Mouse (Mus musculus): ENCODE results near the gene Cep63. TPM values are rescaled to one million over a fixed set of nuclear protein-coding genes. Genes with fewer than 3 reads are reported as not detected.
A peak's percentile ranks its signal among the peaks of the same experiment; 100 is the strongest.

Cep63 gene
- total RNA-seq, 2 experiments from 2014 or later: 34.8 to 46.1 TPM

GRCm38 (mm10) chr9:102581921-102582469 is 44.3 kb downstream of the Cep63 start:
- no peak for DNase-seq (ENCODE audit: low spot score in 2 of 2)

GRCm38 (mm10) chr9:102577480-102577879 is 48.9 kb downstream of the Cep63 start:
- no peak for DNase-seq (ENCODE audit: low spot score in 2 of 2)

DNA sequence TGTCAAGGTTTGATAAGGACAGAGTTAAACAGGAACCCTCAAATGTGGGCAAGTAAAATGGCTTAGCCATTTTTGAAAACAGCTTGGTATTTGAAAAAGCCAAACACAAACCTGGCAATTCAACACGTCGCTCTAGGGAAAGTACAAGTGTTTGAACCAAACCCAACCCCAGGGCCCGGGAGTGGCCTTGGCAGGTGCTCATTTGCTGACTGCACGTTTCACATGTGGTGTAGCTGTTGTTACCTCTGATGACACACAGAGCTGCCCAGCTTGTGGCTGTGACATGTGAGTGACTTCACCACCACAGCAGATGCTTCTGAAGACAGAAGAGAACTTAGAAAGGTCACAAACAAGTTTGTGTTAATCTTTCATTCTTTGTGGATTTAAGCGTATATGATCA is 53.4 kb downstream of the Cep63 start:
- no peak for DNase-seq (ENCODE audit: low spot score in 2 of 2)

GRCm38 (mm10) chr9:102558463-102558862 is 67.9 kb downstream of the Cep63 start:
- DNase-seq (ENCODE audit: low spot score in 2 of 2): no peak

DNA sequence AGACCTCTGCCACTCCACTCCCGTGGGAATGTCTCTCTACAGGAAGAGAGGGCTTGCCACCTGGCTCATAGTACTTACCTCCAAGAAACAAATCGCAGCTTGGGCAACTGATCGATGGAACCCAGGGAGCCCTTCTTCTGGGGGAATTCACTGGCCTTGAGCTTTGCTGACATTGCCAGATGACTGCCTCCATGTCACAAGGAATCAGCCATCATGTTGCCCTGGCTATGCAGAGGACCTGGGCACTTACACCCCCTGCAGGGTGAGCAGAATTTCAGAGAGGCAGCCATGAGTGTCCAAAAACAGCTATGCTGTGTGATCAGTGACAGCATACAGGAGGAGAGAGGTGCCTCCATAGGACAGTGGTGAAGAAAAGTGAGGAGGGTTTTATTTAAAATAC is 72.6 kb downstream of the Cep63 start:
- no peak for DNase-seq (ENCODE audit: low spot score in 2 of 2)

DNA sequence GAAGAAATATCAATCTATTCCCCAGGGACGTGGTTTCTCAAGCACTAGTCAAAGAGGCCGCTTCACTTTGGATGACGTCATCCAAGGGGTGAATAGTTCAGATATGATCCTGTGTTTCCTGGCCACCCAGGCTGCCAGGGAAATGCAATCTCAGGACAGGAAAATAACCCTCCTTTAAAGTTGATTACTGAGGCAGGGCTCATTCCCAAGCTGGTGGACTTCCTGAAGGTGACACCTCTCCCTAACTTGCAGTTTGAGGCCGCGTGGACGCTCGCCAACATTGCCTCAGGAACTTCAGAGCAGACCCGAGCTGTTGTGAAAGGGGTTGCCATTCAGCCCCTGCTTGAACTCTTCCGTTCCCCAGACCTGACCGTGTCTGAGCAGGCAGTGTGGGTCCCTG is 74.6 kb downstream of the Cep63 start:
- no peak for DNase-seq (ENCODE audit: low spot score in 2 of 2)

DNA sequence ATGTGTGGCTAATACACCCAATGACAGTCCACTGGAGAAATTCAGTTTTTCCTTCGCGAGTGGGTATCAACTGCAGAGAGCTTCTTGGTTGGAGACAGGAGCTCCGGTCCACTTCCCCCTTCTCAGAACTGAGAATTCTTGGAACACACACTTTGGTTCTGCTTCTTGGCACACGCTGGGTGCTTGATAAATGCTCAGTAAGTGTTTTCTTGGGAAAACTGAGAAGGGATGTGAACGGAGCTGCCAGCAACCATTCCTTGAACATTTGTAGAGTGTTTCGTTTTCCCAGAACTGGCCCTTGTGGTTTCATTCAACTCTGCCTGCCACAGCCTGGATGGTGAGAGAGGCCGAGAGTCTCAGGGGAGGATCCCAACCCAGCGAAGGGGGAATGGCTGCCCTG is 77.1 kb downstream of the Cep63 start:
- DNase-seq (ENCODE audit: low spot score in 2 of 2): no peak

- no peak for DNase-seq (ENCODE audit: low spot score in 2 of 2)
Measured at GRCm38 (mm10) chr9:102547028-102547354, 79.3 kb downstream of the Cep63 start.

DNA sequence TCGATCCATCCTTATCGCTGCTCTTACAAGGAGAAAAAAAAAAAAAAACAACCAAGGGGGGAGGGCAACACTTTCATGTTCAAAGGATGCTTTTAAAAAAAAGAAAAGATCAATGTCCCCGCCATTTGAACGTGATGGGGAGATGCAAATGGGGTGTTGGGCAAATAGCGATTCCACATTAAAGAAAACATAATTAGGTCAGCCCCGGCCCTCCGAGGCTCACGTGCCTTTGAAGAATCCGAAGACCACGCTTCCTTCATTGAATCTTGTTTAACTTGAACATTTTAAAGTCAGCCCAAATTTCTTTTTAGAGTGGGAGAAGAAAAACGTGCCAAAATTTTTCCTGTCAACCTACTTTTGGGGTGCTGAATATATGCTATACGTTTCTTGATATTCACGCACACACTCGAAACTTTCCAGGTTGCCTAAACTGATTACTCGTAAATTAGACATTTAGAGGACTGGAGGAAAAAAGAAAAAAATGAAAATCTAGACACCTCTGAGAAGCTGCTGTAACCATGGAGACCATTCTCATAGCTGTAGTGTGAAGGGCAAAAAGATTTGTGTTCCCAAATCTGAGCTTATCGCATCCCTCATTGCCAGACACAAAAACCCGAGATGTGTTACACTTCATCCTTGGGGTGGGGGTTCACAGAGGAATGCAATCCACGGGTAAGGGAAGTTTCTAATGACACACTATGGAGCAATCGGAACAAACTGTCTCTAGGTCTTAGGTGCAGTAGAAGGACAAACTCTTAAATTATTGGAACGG is 79.9 kb downstream of the Cep63 start:
- DNase-seq (ENCODE audit: low spot score in 2 of 2): no peak

DNA sequence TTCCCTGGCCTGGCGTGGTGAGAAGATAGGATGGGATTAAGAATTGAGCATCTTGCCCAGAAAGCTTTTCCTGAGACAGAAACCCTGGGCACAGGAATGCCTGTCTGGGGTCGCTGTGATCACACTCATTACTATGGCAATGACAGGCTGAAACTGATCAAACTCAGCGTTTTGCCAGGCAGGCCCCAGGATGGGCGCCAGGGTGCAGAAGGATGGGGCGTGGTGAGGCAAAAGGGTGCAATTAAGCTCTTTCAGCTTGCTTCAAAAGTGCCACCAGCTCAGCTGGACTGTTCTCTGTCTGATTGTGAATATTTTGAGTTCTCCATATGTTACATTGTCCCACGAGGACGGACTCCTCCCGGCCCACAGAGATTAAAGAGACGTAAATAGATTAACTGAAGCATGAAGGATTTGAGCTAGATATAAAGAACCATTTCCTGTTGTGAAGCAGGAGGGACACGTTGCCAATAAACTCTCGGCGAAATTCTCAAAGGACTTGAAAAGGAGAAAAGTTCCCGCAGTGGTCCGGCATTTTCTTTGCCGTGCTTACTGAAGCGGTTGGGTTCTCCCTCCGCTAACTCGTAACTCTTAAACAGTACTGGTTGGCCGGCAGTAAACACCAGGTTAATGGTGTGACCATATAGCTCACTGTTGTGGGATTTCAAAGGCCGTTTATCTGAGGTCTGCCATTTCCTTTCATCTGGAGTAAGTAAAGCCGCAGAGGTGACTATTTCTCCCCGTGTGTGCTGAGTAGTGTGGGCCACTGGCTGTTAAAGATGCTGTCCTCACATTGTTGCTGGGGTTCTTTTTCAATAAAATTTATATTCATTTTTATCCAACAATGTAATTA is 80.7 kb downstream of the Cep63 start:
- no peak for DNase-seq (ENCODE audit: low spot score in 2 of 2)

GRCm38 (mm10) chr9:102544773-102545366 is 81.5 kb downstream of the Cep63 start:
- DNase-seq (ENCODE audit: low spot score in 2 of 2): peak; percentile 86

- DNase-seq (ENCODE audit: low spot score in 2 of 2): no peak
Measured at GRCm38 (mm10) chr9:102544116-102544772, 82.1 kb downstream of the Cep63 start.

GRCm38 (mm10) chr9:102543761-102544115 is 82.6 kb downstream of the Cep63 start:
- no peak for DNase-seq (ENCODE audit: low spot score in 2 of 2)

DNA sequence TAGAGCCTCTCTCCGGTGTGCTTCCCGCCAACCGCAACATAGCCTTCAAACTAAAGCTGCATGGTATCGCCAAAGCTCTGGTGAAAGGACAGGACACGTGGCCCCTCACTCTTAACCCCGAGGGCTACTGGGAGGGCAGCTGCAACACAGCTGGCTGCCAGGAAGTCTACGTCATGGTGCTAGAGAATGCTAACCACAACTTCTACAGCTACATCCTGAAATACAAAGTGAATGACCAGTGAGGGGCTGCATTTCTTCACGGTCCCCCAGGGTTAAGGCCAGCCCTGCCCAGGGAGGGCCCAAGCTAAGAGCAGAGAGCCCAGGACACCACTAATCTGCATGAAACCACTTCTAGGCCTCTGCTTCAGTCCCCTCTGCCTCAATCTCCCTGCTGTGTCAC is 83.8 kb downstream of the Cep63 start:
- no peak for DNase-seq (ENCODE audit: low spot score in 2 of 2)

GRCm38 (mm10) chr9:102541666-102542065 is 84.7 kb downstream of the Cep63 start:
- DNase-seq (ENCODE audit: low spot score in 2 of 2): no peak

GRCm38 (mm10) chr9:102539699-102540098 is 86.6 kb downstream of the Cep63 start:
- DNase-seq (ENCODE audit: low spot score in 2 of 2): no peak

DNA sequence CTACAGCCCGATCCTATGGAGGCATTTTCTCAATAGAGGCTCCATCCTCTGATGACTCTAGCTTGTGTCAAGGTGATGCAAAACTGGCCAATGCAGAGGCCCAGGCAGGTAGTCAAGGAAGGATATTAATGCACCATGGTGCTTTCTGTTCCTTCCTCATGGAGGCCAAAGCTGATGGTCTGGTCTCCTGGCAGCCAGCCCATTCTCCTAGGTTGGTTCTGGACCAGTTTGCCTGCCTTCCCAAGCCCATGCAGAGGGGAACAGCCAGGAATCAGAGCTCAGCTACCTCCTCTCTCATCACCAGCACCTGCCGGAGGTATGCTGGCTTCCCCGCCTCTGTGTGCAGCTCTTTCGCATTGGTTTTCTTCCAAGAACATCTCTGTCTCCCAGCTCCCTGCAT is 89.4 kb downstream of the Cep63 start:
- DNase-seq (ENCODE audit: low spot score in 2 of 2): no peak

All from adrenal gland, adult 18-20 months (tissue).